In genomic region chr1:193386136-193386535, GRCm38 (mm10) we compare ENCODE assay signal across 8 mouse cellular contexts. TPM values are rescaled to one million over a fixed set of nuclear protein-coding genes. Genes with fewer than 3 reads are reported as not detected.
DNase-seq lines count a peak whose midpoint lies in the region; ATAC-seq and TF ChIP-seq lines count a peak whose summit lies in the region.

No protein-coding gene starts in this region.

- 0 out of 2 replicates have a peak overlapping the region, but pooled peaks have one; percentile 30 for H3K9ac ChIP-seq in embryonic facial prominence, embryonic 11.5 days (replicated peaks; ENCODE audit: low read length)
- H3K9ac ChIP-seq in heart, embryonic 14.5 days (ENCODE audit: low read length) = no peak overlapping the region
- H3K9ac ChIP-seq in kidney, postnatal 0 days (ENCODE audit: low read depth, low read length) = no peak overlapping the region
- H3K9ac ChIP-seq in liver, embryonic 16.5 days (ENCODE audit: low read depth, low read length) = no peak overlapping the region
- no peak overlapping the region for H3K9ac ChIP-seq in neural tube, embryonic 15.5 days (replicated peaks)

- ATAC-seq in embryonic facial prominence, embryonic 11.5 days (replicated peaks; ENCODE audit: insufficient number of reproducible peaks, low FRiP score, low TSS enrichment, low read depth) = no peak
- ATAC-seq in heart, embryonic 14.5 days (ENCODE audit: insufficient number of reproducible peaks, insufficient read depth, low FRiP score, low read depth) = no peak
- peak; percentile 26; the same call in 1 of the 2 replicates for ATAC-seq in kidney, postnatal 0 days (replicated peaks; ENCODE audit: low FRiP score, low read depth)
- ATAC-seq in liver, embryonic 16.5 days (ENCODE audit: low read depth) = peak; percentile 36; the same call in 1 of the 2 replicates
- ATAC-seq in neural tube, embryonic 15.5 days (ENCODE audit: low FRiP score) = peak; percentile 50

- no peak overlapping the region for H3K27ac ChIP-seq in embryonic facial prominence, embryonic 11.5 days (replicated peaks; ENCODE audit: low read depth, low read length)
- H3K27ac ChIP-seq in heart, embryonic 14.5 days (replicated peaks in 1 of 2; ENCODE audit: control insufficient read depth in 1 of 2, insufficient read depth in 1 of 2, low read depth in 2 of 2, low read length in 2 of 2) = no peak overlapping the region
- no peak overlapping the region for H3K27ac ChIP-seq in kidney, postnatal 0 days
- no peak overlapping the region for H3K27ac ChIP-seq in liver, embryonic 16.5 days (ENCODE audit: low read length)
- peak overlapping the region; percentile 71 for H3K27ac ChIP-seq in neural tube, embryonic 15.5 days (replicated peaks)

- TF ChIP-seq CTCF in kidney, postnatal 0 days (IDR thresholded peaks at IDR 0.05; ENCODE audit: low read depth) = peak; percentile 96

- H3K36me3 ChIP-seq in embryonic facial prominence, embryonic 11.5 days (replicated peaks; ENCODE audit: control insufficient read depth, insufficient read depth, low read depth, low read length) = no peaks in the 10 kb centered on the region
- H3K36me3 ChIP-seq in heart, embryonic 14.5 days (ENCODE audit: control insufficient read depth, insufficient read depth, low read length) = no peaks in the 10 kb centered on the region
- H3K36me3 ChIP-seq in kidney, postnatal 0 days (ENCODE audit: insufficient read depth, low read length) = no peaks in the 10 kb centered on the region
- H3K36me3 ChIP-seq in liver, embryonic 16.5 days (ENCODE audit: control insufficient read depth, insufficient read depth) = no peaks in the 10 kb centered on the region
- no peaks in the 10 kb centered on the region for H3K36me3 ChIP-seq in neural tube, embryonic 15.5 days

- H3K27me3 ChIP-seq in embryonic facial prominence, embryonic 11.5 days (ENCODE audit: control insufficient read depth, insufficient read depth, low read length) = no peaks in the 10 kb centered on the region
- no peaks in the 10 kb centered on the region for H3K27me3 ChIP-seq in heart, embryonic 14.5 days (ENCODE audit: control insufficient read depth, insufficient read depth, low read length)
- no peaks in the 10 kb centered on the region for H3K27me3 ChIP-seq in kidney, postnatal 0 days (ENCODE audit: insufficient read depth, low read length)
- H3K27me3 ChIP-seq in liver, embryonic 16.5 days (ENCODE audit: control insufficient read depth, insufficient read depth, low read depth, low read length) = no peaks in the 10 kb centered on the region
- no peaks in the 10 kb centered on the region for H3K27me3 ChIP-seq in neural tube, embryonic 15.5 days (replicated peaks)

- no peaks in the 10 kb centered on the region for H3K9me3 ChIP-seq in embryonic facial prominence, embryonic 11.5 days (replicated peaks; ENCODE audit: control insufficient read depth, low read length)
- H3K9me3 ChIP-seq in heart, embryonic 14.5 days (ENCODE audit: control insufficient read depth, low read length) = no peaks in the 10 kb centered on the region
- H3K9me3 ChIP-seq in kidney, postnatal 0 days (replicated peaks; ENCODE audit: low read length) = no peaks in the 10 kb centered on the region
- H3K9me3 ChIP-seq in liver, embryonic 16.5 days (replicated peaks; ENCODE audit: control insufficient read depth, low read length) = no peaks in the 10 kb centered on the region
- no peaks in the 10 kb centered on the region for H3K9me3 ChIP-seq in neural tube, embryonic 15.5 days (replicated peaks)

- H3K4me3 ChIP-seq in embryonic facial prominence, embryonic 11.5 days (ENCODE audit: low read depth, low read length) = no peak overlapping the region
- no peak overlapping the region for H3K4me3 ChIP-seq in heart, embryonic 14.5 days (ENCODE audit: control insufficient read depth in 1 of 2, insufficient read depth in 1 of 2, low read depth in 1 of 2, low read length in 2 of 2)
- H3K4me3 ChIP-seq in kidney, postnatal 0 days (replicated peaks; ENCODE audit: low read depth, low read length) = no peak overlapping the region
- no peak overlapping the region for H3K4me3 ChIP-seq in liver, embryonic 16.5 days (ENCODE audit: low read depth, low read length)
- no peak overlapping the region for H3K4me3 ChIP-seq in neural tube, embryonic 15.5 days (replicated peaks)

- peak; percentile 48 for DNase-seq in 416B (ENCODE audit: low read depth)
- peak; percentile 68 for DNase-seq in adrenal gland, adult 8-10 months
- peak; percentile 89 for DNase-seq in embryonic facial prominence, embryonic 11.5 days (ENCODE audit: low spot score)
- peak; percentile 94 for DNase-seq in kidney, postnatal 0 days (ENCODE audit: low spot score)
- peak; percentile 32 to 38 for DNase-seq in thymus, adult 18-20 months

- H3K4me2 ChIP-seq in embryonic facial prominence, embryonic 11.5 days (ENCODE audit: low read depth, low read length) = no peak overlapping the region
- H3K4me2 ChIP-seq in heart, embryonic 14.5 days (ENCODE audit: low read length) = 0 out of 2 replicates have a peak overlapping the region, but pooled peaks have one; percentile 19
- H3K4me2 ChIP-seq in kidney, postnatal 0 days (ENCODE audit: low read length) = no peak overlapping the region
- no peak overlapping the region for H3K4me2 ChIP-seq in liver, embryonic 16.5 days (ENCODE audit: low read depth, low read length)
- H3K4me2 ChIP-seq in neural tube, embryonic 15.5 days = no peak overlapping the region

- H3K4me1 ChIP-seq in embryonic facial prominence, embryonic 11.5 days (ENCODE audit: control insufficient read depth, insufficient read depth, low read length) = peaks cover 2% of the 10 kb centered on the region
- H3K4me1 ChIP-seq in heart, embryonic 14.5 days (ENCODE audit: control insufficient read depth in 2 of 2, insufficient read depth in 2 of 2, low read length in 2 of 2) = peaks cover 43 to 47% of the 10 kb centered on the region in 2 experiments
- H3K4me1 ChIP-seq in kidney, postnatal 0 days (replicated peaks; ENCODE audit: insufficient read depth, low read length) = peaks cover 11% of the 10 kb centered on the region
- H3K4me1 ChIP-seq in liver, embryonic 16.5 days (ENCODE audit: control insufficient read depth, low read depth, low read length) = peaks cover 2% of the 10 kb centered on the region; the same call in 1 of the 2 replicates
- peaks cover 54% of the 10 kb centered on the region for H3K4me1 ChIP-seq in neural tube, embryonic 15.5 days

- 1% methylated on average over 5 of the region's 5 CpGs for WGBS in embryonic facial prominence, embryonic 11.5 days
- WGBS in heart, embryonic 14.5 days = under 1% methylated on average over 5 of the region's 5 CpGs
- 0% methylated on average over 5 of the region's 5 CpGs for whole genome bisulfite sequencing in kidney, postnatal 0 days
- WGBS in liver, embryonic 16.5 days (ENCODE audit: insufficient replicate concordance) = 2% methylated on average over 5 of the region's 5 CpGs
- WGBS in neural tube, embryonic 15.5 days = 0% methylated on average over 5 of the region's 5 CpGs

RNA-seq across cellular contexts. Expression of gene Camk1g, which starts 16.0 kb away (rescaled TPM):
- under 1 TPM in 3 of 4 experiments, not detected in 1; 0.12 to 0.49 (median 0.35) TPM for total RNA-seq in adrenal gland, adult 8-10 months (2022)
- polyA plus RNA-seq in embryonic facial prominence, embryonic 11.5 days (2014; fragmentation: Nextera tagmentation; extraction: Ambion mirVana) = 21.6 and 21.9 TPM in 2 replicates
- 9.4 and 9.9 TPM in 2 replicates for polyA plus RNA-seq in heart, embryonic 14.5 days (2014; fragmentation: Nextera tagmentation; extraction: Ambion mirVana)
- polyA plus RNA-seq in kidney, postnatal 0 days (2015; fragmentation: Nextera tagmentation; extraction: Ambion mirVana) = 6.8 and 8.5 TPM in 2 replicates
- 0.23 and 0.33 TPM in 2 replicates for polyA plus RNA-seq in liver, embryonic 16.5 days (2015; fragmentation: Nextera tagmentation; extraction: Ambion mirVana)
- polyA plus RNA-seq in neural tube, embryonic 15.5 days (2015; fragmentation: Nextera tagmentation; extraction: Ambion mirVana) = 40.8 and 49.5 TPM in 2 replicates

Comparison
In these comparisons a context has a peak if more than half of its experiments do, and no peak if none do; other contexts are left out.
1. DNase-seq: peak in every context shown above with its lines; median percentile 94 in kidney, postnatal 0 days; 89 in embryonic facial prominence, embryonic 11.5 days; 68 in adrenal gland, adult 8-10 months; 48 in 416B; 35 in thymus, adult 18-20 months.
2. ATAC-seq: peak in kidney, postnatal 0 days (single experiment), liver, embryonic 16.5 days (single experiment) and neural tube, embryonic 15.5 days (single experiment); none in embryonic facial prominence, embryonic 11.5 days (single experiment) and heart, embryonic 14.5 days (single experiment).